Mouse (Mus musculus): ENCODE data around the gene Fam204a.

The Fam204a gene

GRCm38 (mm10) chr19:60225899-60226844, at the start of gene Fam204a:
TSS of gene Fam204a (minus strand) at chr19:60226701.
- DNase-seq (ENCODE audit: extremely low read depth, low read depth), result peak; percentile 87

GRCm38 (mm10) chr19:60265789-60266188, 39.3 kb upstream of the Fam204a start:
- DNase-seq (ENCODE audit: extremely low read depth, low read depth), result no peak

- DNase-seq (ENCODE audit: extremely low read depth, low read depth), result no peak
Measured at GRCm38 (mm10) chr19:60260689-60261088, 34.2 kb upstream of the Fam204a start.

- DNase-seq (ENCODE audit: extremely low read depth, low read depth), result peak; percentile 2
Measured at GRCm38 (mm10) chr19:60252021-60252420, 25.5 kb upstream of the Fam204a start.

- no peak for DNase-seq (ENCODE audit: extremely low read depth, low read depth)
Measured at GRCm38 (mm10) chr19:60251197-60251596, 24.7 kb upstream of the Fam204a start.

GRCm38 (mm10) chr19:60245250-60245649, 18.7 kb upstream of the Fam204a start:
- DNase-seq (ENCODE audit: extremely low read depth, low read depth), result no peak

- DNase-seq (ENCODE audit: extremely low read depth, low read depth), result no peak
Measured at GRCm38 (mm10) chr19:60242620-60243019, 16.1 kb upstream of the Fam204a start.

GRCm38 (mm10) chr19:60241916-60242602, 15.6 kb upstream of the Fam204a start:
- DNase-seq (ENCODE audit: extremely low read depth, low read depth), result no peak

- no peak for DNase-seq (ENCODE audit: extremely low read depth, low read depth)
Measured at GRCm38 (mm10) chr19:60231542-60231941, 5.0 kb upstream of the Fam204a start.

GRCm38 (mm10) chr19:60226845-60227235, 339 bp upstream of the Fam204a start:
- DNase-seq (ENCODE audit: extremely low read depth, low read depth), result no peak

GRCm38 (mm10) chr19:60219395-60219794, 7.1 kb downstream of the Fam204a start:
- DNase-seq (ENCODE audit: extremely low read depth, low read depth), result no peak

GRCm38 (mm10) chr19:60217985-60218384, 8.5 kb downstream of the Fam204a start:
- no peak for DNase-seq (ENCODE audit: extremely low read depth, low read depth)

GRCm38 (mm10) chr19:60208173-60208572, 18.3 kb downstream of the Fam204a start:
- no peak for DNase-seq (ENCODE audit: extremely low read depth, low read depth)

- DNase-seq (ENCODE audit: extremely low read depth, low read depth), result no peak
Measured at GRCm38 (mm10) chr19:60204176-60204575, 22.3 kb downstream of the Fam204a start.

GRCm38 (mm10) chr19:60200294-60200693, 26.2 kb downstream of the Fam204a start:
- no peak for DNase-seq (ENCODE audit: extremely low read depth, low read depth)

GRCm38 (mm10) chr19:60199152-60199551, 27.3 kb downstream of the Fam204a start:
- DNase-seq (ENCODE audit: extremely low read depth, low read depth), result no peak

- peak; percentile 21 for DNase-seq (ENCODE audit: extremely low read depth, low read depth)
Measured at GRCm38 (mm10) chr19:60192790-60193189, 33.7 kb downstream of the Fam204a start.

- DNase-seq (ENCODE audit: extremely low read depth, low read depth), result no peak
Measured at GRCm38 (mm10) chr19:60189206-60189605, 37.3 kb downstream of the Fam204a start.

GRCm38 (mm10) chr19:60182901-60183300, 43.6 kb downstream of the Fam204a start:
- no peak for DNase-seq (ENCODE audit: extremely low read depth, low read depth)

GRCm38 (mm10) chr19:60182171-60182570, 44.3 kb downstream of the Fam204a start:
- DNase-seq (ENCODE audit: extremely low read depth, low read depth), result no peak

GRCm38 (mm10) chr19:60178771-60179563, 47.5 kb downstream of the Fam204a start:
- DNase-seq (ENCODE audit: extremely low read depth, low read depth), result no peak

- DNase-seq (ENCODE audit: extremely low read depth, low read depth), result no peak
Measured at GRCm38 (mm10) chr19:60165417-60165816, 61.1 kb downstream of the Fam204a start.
